Mouse (Mus musculus) gastrocnemius, adult 8-10 months (tissue): ENCODE measurements around the gene Pex10. TPM values are rescaled to one million over a fixed set of nuclear protein-coding genes. Genes with fewer than 3 reads are reported as not detected.
A peak's percentile ranks its signal among the peaks of the same experiment; 100 is the strongest.
"Not testable (repeated sequence)": the region's sequence is repeated elsewhere in the genome, so short reads cannot be mapped to it uniquely, and the experiment has no call there.

Experiments
- DNase-seq, 2 experiments: peaks; one replicate each; pipeline ENCODE4 v3.0.0; 2022; ENCODE audit warnings: low spot score in 2 of 2
- total RNA-seq, 4 experiments: library from RNA; stranded (reverse); gene quantifications; 2 replicates each; pipeline ENCODE4 v1.2.4; 2022

The Pex10 gene
- total RNA-seq, 4 experiments from 2014 or later: 10.4 to 12.4 (median 11.4) TPM

DNA sequence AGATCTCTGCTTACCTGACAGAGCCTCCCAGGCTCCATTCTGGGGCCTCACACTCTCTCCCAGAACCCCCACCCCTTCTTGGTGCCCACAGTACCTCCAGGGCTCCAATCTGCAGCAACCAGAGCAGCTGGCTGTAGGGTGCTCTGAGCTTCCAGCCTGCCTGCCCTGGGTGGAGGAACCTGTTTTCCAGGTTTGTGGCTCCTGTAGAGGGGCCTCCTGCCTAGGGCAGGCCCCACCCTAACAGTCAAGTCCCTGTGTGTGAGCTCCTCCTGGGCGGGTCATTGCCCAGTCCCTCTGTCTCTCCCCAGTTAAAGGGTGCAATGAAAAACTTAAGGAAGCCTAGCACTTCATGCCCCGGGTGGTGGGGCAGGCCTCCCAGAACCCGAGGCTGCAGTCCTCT is 2.9 kb upstream of the Pex10 start:
- DNase-seq: no peak

GRCm38 (mm10) chr4:155064474-155064873 is 2.3 kb upstream of the Pex10 start:
- DNase-seq: no peak

DNA sequence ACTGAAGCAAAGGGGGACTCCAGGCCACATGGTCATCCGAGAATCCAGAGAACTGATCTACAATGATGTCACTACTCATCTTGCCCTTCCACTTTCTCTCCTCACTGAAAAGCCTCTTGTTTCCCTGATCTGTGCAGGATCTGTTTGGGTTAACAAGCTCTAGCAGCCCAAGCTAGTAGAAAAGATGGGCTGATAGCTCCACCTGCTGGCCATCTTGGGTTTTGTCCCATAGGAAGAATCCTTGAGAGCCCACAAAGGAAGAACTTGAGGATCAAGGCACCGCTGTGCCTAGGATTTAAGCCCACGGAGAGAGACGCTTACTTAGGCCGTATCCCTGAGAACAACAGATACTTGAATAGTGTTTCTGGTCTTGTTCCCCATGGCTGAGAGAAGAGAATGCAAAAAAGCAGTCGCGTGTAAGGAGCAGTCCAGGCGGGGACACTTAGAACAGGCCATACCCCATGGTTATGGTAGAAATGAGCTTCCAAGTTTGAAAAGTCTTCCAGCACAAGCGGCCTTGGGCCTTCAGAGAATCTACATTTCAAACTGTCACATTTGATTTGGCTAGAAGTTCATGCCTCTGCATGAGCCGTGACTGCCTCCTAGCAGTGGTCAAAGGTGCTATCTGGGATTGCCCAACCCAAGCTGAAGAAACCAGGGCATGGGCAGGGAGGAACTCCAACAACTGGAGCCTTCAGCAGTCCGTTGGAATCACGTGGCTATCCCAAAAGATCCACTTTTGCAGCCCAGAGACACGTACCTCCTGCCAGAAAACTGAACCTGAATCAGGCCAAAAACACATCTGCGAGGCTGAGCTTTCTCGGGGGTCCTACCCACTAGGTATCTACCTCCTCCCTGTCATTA is 614 bp upstream of the Pex10 start:
- peak; percentile 79 to 80 for DNase-seq

DNA sequence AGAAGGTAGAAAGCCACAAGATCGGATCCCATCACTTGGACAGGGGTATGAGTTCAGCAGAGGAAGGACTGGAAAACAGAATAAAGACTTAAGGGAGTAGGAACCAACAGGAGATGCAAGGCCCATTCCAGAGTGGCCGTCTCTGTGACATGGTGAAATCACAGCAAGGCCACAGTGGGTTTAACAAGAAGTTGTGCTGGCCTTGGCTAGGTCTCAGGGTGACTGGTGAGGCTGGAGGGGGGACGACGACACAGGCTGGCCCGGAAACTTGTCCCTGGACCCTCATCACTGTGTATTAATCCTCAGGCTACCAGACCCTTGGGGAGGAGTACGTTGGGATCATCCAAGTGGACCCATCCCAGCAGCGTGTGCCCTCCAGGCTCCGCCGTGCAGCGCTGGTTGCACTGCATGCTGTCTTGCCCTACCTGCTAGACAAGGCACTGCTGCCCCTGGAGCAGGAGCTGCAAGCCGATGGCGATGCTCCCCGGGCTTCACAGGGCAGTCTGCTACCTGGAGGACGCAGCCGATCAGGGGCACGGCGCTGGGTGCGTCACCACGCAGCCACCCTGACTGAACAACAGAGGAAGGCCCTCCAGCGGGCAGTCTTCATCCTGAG is 1.6 kb downstream of the Pex10 start:
- DNase-seq: no peak

DNA sequence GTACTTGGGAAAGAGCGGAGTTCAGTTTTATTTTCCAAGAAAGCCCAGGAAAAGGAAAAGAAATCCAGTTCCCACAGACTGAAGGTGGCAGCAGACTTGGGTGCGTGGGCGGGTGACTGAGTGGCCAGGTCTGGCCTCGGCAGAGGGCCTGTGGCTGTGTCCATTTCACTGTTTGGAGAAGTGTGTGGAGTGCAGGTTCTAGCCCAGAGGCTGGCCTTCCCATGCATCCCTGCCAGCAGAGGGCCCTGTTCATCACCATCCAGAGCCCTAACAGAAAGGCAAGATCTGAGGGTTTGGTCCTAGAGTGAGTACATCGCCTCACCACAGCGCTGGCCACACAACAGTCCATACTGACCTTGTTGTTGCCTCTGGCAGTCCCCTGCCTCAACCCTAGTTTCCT is 2.4 kb downstream of the Pex10 start:
- no peak for DNase-seq

DNA sequence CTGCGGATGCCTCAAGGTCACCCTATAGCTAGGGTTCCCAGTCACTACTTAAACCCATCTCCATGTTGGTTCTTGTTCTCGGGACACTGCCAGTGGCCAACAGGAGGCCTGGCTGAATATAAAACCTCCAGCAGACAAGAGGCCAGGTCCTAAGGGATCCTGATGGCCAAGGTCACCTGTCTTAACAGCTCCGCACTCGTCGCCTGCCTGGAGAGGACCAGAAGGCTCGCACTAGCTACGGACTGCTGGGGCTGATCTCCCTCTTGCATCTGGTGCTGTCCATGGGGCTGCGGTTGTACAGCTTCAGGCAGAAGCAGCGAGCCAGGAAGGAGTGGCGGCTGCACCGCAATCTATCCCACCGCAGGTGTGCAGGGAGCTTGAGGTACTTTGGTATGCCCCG is 3.4 kb downstream of the Pex10 start:
- DNase-seq: no peak

GRCm38 (mm10) chr4:155070921-155071320 is 4.1 kb downstream of the Pex10 start:
- peak in 1 of 2 experiments; percentile 52 for DNase-seq

- DNase-seq: no peak
Observed at GRCm38 (mm10) chr4:155074418-155074817, 7.6 kb downstream of the Pex10 start.

DNA sequence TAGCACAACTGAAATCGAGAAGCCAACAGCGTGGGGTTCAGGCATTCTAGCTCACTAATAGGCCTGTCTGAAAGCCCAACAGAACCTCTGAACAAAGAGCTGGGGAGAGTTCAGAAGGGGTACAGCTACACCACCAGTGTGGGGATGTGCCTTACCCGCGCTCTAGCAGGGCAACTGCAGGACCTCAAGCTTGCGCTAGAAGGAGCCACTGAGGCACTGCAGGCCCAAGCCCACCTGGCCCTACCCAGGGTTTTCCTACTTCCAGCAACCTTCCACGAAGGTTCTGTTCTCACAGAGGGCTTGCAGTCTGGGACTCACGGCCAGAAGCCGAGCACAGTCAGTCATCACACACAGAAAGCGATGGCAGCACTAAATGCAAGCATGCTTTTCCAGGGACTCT is 8.3 kb downstream of the Pex10 start:
- DNase-seq: no peak

DNA sequence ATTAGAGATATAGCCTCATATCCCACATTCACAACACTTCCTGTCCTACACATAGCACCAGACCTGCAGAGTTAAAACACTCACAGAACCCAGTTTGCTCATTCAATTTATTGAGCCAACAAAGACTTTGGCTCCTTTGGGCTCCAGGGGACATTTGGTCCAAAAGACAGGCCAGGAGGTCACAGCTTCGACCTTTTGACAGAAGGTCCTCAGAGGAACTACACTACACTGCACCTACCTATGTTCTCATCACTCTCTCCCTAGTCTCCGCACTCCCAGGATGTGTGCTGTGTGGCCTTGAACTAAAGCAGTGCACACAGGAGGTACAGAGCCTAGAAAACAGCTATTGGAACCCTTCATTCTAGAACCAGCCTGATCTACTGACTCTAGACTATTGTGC is 9.0 kb downstream of the Pex10 start:
- no peak for DNase-seq

- DNase-seq: no peak
Observed at GRCm38 (mm10) chr4:155076677-155077076, 9.9 kb downstream of the Pex10 start.

DNA sequence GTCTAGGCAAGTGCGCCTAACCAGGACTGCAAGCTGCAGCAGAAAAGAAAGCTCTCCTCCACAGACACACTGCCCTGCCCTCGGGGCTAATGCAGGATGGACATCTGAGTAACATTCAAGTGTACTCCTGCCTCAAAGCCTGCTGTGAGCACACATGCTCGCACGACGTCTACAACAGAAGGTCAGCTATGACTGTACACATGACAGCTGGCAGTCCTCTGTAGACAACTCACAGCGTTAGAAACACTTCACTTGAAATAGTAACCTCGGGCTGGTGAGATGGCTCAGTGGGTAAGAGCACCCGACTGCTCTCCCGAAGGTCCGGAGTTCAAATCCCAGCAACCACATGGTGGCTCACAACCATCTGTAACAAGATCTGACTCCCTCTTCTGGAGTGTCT is 12.0 kb downstream of the Pex10 start:
- DNase-seq: not testable (repeated sequence)

GRCm38 (mm10) chr4:155079666-155080065 is 12.8 kb downstream of the Pex10 start:
- DNase-seq: no peak

DNA sequence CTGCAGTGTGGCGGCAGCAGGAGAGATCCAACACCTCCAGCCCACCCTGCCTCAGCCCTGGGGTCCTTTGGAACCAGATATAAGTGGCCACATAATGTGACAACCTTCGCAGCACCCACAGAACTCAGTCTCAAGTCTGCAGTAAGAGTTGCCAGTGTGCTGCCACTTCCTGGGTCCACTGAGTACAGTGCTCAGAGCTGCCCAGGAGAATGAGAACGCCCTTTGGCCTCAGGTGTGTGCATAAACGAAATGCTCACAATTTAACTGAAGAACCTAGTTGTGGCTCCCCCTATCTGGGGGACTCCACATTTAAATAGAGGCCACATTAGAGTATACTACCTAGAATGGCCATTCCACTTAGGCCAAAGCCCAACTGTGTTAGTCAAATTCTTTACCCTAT is 16.7 kb downstream of the Pex10 start:
- no peak for DNase-seq

GRCm38 (mm10) chr4:155084351-155084750 is 17.5 kb downstream of the Pex10 start:
- DNase-seq: no peak

DNA sequence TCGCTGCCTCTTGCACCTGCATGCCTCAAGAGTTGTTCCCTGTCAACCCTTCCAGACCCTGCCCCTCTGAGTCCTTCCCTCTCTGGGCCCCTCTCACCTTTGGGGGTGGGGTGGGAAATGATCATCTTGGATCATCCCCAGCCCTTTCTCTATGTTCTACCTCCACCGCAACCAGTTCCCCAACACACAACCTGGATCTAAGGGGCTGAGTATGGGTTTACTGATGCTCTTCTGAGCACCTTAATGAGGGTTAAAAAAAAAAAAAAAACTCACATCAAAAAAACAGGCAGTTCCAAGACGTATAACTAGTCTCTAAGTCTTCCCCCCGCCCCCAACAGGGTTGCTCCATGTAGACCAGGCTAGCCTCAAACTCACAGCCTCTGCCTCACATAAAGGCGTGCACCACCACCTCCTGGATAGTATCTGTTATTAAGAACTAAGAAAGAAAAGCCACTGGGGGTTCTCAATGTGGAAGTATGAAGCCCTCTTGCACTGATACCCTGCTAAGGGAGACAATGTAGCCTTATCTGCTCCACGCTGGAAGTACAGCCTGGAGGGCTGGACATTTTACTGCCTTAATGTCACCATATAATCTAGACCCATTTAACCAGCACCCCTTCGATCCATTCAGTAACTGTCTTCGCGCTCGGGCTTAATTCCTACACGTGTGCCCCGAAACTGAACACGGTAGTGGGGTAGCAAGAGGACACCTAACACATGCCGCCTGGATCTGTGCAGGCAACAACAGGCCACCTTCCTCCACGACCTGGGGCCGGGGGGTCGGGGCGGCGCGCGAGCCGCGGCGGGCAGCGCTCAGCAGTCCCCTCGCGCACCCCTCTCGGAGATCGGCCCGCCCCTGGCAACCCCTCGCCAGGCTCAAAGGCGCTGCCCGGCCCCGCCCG is 18.6 kb downstream of the Pex10 start:
- no peak for DNase-seq

DNA sequence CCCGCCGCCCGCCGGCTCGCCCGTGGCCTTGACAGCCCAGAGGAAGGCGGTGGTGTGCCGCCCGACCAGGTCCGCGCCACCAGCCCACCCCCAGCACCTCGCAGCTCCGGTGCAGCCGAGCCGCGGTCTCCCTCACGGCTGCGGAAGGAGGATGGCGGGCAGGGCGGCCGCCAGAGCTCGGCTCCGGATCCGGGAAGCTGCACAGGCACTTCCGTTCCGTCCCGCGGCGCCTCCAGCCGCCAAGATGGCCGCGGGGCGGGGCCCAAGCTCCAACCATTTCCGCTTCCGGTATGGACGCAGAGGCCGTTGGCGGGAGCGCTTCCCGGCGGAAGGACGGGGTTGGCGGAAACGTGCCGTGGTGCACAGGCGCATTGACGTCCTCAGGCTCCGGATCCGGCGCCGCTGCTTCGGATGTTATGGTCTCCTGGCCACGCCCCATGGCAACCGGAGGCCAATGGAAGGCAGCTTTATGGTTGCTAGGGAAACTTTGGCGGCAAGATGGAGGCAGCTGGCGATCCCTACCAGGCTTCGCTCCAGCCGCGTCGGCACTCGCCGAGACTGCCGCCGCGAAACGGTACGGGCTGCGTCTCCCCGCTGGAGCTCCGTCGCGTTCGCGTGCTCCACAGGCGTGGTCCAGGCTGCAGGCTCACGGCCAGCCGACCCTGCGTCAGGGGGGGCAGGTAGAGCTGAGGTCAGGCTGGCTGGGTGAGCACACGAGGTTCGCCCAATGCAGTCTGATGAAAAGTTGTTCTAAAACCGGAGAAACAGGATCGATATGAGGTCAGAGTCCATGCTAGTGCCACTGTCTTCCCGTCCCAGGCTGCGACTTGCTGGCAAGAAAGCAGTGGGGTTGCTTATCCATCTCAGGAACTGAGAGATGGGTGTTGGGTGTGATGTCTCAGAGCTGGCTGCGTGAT is 19.6 kb downstream of the Pex10 start, which contains the start of the genes Rer1 and Morn1:
Gene Rer1 (minus strand): TSS at position 275 of the 917 bp plus-strand sequence.
Gene Morn1 (plus strand): TSS at position 470 of the 917 bp plus-strand sequence.
- peak; percentile 99 to 100 for DNase-seq

DNA sequence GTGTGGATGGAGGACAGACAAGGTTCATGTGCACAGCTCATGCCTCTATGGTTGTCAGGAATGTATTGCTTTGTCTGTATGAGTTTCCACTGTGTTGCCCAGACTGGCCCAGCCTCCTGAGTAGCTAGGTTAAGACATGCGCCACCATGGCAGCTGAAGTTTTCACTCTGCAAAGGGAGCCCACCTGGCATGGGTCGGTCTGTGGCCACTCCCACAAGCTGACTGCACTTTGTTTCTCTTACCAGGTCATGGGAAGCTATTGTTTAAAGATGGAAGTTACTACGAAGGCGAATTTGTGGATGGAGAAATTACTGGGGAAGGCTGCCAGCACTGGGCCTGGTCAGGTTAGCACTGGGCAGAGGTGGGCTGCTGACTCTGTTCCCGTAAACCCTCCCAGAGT is 22.4 kb downstream of the Pex10 start:
- no peak for DNase-seq

DNA sequence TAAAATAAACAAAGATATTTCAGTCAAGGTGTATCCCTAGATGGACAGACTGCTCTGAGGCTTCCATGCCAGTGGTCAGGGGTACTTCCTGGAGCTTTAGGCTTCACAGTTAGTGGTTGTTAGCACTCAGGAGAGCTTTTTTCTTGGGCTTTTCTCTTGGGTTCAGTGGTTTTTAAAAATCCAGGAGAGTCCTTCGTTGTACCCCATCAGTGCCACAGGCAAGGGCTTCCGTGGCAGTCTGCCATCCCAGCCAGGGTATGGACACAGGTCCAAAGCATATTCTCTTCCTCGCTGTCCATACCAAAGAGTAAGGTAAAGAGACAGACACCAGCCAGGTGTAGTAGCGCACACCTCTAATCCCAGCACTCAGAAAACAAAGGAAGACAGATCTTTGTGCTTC is 23.3 kb downstream of the Pex10 start:
- no peak for DNase-seq

- DNase-seq: no peak
Observed at GRCm38 (mm10) chr4:155090688-155091449, 24.1 kb downstream of the Pex10 start.
